Mouse (Mus musculus): ENCODE data around the gene Ctns.
A peak's percentile ranks its signal among the peaks of the same experiment; 100 is the strongest.

The Ctns gene

DNA sequence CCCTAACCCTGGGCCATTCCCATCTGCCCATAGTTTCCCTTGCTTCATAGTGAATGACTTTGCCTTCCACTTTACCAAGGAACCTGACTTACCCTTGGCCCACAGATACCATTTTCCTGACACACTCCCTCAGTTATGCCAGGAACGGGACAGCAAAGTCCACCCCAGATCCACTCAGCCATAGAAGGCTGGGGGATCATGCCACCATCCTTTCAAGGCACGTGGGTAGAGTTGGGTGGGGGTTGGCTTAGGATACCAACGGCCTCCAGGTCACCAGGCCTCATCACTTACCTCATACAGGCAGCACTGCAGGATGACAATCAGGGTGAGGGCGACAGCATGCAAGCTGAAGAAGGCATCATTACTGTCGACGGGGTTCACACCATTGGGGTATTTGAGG, 11.6 kb downstream of the Ctns start:
- DNase-seq, result no peak

DNA sequence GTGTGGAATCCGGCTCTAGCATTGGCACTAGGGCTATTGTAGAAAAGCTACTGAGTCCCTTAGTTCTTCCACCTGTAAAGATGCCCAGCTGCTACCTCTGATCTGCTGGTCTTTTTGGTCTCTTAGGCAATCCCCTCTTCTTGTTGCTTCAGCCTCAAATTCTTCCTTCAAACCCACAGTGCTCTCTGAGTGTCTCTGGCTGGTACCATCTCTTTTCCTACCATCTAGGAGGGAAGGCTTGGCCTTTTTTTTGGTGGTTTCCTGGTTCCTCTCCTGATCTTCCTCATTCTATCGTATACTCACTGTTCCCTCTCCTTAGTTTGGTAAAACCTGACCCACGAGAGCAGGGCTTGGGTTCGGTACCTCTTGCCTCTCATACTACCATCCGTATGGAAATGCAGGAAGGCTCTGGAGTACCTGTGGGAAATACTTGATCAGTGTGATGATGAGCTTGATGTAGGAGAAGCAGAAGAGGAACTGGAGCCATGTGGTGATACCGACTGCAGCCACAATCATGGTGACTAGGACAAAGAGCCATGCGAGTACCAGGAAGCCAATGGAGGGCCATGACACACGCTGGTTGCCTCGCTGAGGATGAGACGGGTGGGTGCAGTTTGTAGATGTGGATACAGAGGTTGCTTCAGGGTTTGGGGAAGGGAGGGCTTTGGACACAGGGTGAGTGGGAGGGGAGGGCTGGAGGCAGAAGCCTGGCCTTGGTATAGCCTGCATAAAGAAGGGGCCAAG, 12.8 kb downstream of the Ctns start:
- DNase-seq, result no peak

DNA sequence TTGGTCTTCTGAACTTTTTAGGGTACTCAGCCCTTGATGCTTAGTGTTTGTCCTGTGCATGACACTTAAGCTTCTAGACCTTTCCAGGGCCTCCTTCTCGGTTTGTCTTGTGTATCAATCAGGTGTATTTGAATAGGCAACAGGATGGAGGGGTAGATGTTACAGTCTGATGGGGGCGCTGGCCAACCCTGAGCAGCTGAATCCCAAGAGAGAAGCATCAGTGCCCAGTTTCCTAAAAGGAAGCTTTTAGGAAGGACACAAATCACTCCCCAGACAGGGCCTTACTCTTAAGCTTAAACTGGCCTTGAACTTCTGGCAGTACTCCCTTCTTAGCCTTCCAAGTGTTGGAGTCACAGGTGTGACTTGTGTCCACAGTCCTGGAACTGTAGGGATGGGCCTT, 20.9 kb downstream of the Ctns start:
- DNase-seq, result no peak

DNA sequence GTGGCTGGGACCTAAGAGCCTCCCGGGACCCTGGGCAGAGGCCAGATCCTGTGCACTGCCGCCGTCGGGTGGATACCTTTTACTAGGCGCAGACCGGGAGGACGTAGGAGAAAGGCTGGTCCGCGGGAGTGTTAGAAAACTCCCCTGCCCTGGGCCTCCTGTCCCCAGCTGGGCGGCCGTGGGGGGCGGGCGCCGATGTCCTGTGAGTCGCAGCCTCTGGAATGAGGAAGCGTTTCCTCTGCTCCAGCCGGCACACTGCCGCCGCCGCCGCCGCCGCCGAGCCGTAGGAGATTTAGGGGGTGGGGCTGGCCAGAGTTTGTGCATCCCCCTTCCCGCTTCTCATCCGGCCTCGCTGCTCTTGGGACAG, 21.4 kb downstream of the Ctns start:
- peak; percentile 63 for DNase-seq

GRCm38 (mm10) chr11:73176608-73177508, 22.0 kb downstream of the Ctns start, which contains the start of the genes Emc6 and Tax1bp3:
Gene Emc6 (minus strand): TSS chr11:73177037.
Gene Tax1bp3 (plus strand): TSS chr11:73177083.
- DNase-seq, result peak; percentile 98

GRCm38 (mm10) chr11:73176186-73176585, 22.7 kb downstream of the Ctns start:
- DNase-seq, result no peak

GRCm38 (mm10) chr11:73175612-73176011, 23.2 kb downstream of the Ctns start:
- no peak for DNase-seq

DNA sequence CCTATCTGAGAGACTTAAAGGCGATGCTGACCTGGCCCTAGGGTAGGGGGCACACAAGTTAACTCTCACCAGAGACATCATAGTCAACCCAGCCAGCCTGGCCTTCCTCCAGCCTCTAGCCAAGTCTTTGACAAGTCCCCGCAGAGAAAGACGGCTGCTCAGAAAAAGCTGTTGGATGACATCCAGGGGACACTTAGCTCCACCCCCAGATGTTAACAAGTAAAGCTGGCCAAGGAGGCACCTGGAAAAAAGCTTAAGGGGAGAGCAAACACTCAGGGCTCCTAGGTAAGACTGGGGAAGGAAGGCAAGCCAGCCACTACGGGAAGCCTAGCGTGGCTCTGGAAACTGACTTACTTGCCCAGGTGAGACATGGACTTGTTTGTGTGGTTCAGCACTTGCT, 26.7 kb downstream of the Ctns start:
- no peak for DNase-seq

- DNase-seq, result peak; percentile 69
These were observed 29.6 kb downstream of the Ctns start for GRCm38 (mm10) chr11:73169231-73169630.

DNA sequence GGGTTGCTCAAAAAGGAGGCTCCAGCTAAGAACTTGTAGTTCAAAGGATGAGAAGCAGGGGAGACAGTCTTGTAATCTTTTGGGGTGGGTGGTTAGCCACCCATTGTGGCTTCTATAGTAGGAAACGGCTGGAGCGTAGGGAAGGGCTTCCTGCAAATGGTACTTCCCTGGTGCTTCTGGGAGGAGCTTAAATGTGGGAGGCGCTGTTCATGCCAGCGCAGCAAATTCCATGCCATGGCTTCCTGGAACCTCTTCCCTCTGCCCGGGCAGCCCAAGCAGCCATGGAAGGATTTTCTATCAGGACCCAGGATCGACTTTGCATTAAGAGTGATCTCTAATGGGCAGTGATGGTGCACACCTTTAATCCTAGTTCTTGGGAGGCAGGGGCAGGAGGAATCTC, 30.3 kb downstream of the Ctns start:
- no peak for DNase-seq

- DNase-seq, result no peak
These were observed 30.8 kb downstream of the Ctns start for GRCm38 (mm10) chr11:73168071-73168470.

GRCm38 (mm10) chr11:73162284-73162683, 36.6 kb downstream of the Ctns start:
- DNase-seq, result no peak

DNA sequence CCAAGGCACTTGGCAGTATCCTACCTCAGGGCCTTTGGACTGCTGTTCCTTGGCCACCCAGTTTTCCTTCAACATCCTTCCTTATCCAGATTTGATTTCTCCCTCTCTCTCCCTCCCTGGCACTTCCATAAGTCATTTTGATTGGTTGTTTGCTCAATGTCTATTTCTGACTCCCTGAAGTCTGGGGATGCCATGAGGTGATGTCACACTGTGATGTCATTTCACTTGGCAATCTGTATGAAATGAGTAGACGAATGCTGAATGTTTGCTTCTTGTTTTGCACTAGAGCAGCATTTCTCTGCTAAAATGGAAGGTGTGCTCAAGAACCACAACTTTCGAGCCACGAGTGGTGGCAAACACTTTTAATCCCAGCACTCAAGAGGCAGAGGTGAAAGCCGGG, 37.2 kb downstream of the Ctns start:
- DNase-seq, result no peak

DNA sequence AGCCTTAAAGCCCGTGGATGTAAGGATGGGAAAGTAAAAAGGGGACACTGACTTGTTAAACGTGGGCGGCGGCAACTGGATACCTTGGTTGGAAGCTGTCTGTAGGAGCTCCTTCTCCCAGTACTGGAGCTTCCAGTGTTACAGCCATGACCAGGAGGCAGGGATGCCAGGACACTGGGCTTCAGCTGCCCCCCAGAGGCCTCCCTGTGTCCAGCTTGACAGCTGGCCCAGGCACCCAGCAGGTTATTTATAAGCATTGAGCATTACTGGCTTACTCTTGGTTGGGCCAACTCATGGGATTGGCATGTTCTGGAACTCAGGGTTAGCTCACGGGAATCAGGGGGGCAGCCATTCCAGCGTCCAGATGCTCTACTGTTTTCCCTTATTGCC, 38.0 kb downstream of the Ctns start:
- no peak for DNase-seq

DNA sequence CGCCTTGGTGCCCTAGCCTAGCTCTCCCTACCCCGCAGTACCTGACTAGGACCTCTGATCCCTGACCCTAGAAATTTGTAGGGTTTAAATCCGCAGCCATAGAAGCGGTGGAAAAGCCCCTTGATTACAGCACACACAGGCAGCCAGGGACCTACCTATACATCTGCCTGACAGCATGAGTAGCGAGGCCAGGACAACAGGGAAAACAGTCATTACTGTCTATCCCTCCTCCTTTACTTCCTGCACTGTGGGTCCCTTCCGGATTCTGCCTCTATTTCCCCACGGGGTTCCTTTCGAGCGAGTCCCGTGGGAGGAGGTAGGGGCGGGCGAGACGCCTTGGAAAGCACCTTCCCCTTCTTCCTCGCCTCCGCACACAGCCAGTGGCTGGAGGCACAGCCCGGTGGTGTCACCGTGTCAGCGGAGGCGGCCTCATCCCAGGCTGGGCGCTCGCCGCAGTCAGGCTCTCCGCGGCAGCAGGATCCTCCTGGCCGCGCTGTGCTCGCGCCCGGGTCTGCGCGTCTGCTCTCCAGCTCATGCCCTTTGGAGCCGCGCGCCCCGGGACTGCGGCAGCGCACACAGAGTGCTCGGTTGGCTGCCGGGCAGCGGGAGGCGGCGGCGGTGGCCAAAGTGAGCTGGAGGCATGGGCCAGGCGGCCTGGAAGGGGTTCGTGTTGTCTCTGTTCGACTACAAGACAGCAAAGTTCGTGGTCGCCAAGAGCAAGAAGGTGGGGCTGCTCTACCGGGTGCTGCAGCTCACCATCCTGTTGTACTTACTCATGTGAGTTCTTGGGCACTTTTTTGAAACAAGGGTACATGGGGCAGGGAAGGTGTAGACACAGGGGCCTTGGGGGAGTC, 38.7 kb downstream of the Ctns start, which contains the start of gene P2rx5:
P2rx5 (plus strand) TSS at position 465 of the 854 bp plus-strand sequence.
- DNase-seq, result no peak

DNA sequence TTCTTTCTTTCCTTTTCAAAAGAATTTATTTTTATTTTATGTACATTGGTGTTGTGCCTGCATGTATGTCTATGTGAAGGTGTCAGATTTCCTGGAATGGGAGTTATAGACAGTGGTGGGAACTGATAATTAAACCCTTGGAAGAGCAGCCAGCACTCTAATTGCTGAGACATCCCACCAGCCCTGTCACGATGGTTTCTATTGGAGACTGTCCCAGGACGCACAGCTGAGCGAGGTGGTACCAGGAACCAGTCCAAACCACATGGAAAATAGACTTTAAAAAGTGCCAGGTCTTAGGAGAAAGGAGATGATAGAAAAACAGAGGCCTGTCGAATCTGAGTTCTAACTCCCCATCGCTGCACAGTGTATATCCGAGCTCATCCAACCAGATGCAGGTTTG, 43.8 kb downstream of the Ctns start:
- no peak for DNase-seq

- no peak for DNase-seq
These were observed 50.6 kb downstream of the Ctns start for GRCm38 (mm10) chr11:73148209-73148608.

GRCm38 (mm10) chr11:73146975-73147365, 51.9 kb downstream of the Ctns start:
- no peak for DNase-seq

DNA sequence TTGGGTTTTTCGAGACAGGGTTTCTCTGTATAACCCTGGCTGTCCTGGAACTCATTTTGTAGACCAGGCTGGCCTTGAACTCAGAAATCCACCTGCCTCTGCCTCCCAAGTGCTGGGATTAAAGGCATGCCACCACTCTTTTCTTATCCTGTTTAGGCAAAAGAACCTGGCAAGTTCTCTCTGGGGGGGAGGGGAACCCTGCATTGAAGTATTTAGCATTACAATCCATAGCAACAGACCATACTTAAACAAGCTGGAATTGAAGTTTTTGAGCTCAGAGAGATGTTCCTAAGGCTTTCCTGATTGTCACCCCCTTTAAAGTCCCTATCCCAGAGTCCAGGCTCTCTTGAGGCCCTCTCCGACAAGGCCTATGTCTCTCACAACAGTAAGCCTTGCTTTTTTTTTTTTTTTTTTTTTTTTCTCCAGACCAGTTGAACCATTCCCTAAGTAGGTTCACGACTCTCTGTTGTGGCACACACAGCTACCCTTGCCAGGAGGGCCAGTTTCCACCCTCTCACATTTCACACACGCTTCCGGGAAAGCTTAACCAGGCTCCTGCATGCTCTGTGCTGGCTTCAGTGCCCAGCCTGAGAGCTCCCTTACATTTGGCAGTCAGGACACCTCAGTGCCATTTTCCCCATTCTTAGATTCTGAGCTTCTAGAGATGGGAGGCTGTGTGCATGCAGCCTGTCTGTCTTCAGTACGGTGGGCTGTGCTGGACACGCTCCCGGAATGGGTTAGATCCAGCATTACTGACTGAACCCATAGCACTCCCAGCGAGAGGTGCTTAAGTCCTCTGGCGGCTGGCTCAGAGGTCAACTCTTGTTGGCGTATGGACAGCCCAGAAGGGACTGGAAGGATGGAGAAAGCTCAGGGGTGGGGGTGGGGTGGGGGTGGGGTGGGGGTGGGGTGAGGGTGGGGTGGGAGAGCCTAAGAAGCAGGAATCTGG, 52.5 kb downstream of the Ctns start:
- DNase-seq, result no peak

DNA sequence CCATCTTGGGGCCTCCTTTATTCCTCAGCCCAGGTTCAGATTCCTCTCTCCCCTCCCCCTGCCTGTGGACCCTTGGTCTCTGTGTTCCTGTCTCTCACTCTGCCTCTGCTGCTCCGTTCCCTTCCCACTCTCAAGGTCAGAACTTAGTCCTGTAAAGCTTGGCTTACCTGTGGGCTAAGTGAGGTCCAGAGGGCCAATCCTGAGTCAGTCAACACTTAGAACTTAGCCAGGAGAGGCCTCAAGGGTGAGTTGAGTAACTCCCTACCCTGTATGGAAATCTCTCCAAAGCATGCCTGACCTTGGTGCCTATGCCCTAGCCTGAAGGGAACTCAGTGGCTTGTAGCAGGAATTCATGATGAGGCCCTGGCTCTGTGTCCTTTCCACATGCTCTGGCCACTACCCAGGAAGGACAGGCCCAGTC, 54.6 kb downstream of the Ctns start:
- no peak for DNase-seq

DNA sequence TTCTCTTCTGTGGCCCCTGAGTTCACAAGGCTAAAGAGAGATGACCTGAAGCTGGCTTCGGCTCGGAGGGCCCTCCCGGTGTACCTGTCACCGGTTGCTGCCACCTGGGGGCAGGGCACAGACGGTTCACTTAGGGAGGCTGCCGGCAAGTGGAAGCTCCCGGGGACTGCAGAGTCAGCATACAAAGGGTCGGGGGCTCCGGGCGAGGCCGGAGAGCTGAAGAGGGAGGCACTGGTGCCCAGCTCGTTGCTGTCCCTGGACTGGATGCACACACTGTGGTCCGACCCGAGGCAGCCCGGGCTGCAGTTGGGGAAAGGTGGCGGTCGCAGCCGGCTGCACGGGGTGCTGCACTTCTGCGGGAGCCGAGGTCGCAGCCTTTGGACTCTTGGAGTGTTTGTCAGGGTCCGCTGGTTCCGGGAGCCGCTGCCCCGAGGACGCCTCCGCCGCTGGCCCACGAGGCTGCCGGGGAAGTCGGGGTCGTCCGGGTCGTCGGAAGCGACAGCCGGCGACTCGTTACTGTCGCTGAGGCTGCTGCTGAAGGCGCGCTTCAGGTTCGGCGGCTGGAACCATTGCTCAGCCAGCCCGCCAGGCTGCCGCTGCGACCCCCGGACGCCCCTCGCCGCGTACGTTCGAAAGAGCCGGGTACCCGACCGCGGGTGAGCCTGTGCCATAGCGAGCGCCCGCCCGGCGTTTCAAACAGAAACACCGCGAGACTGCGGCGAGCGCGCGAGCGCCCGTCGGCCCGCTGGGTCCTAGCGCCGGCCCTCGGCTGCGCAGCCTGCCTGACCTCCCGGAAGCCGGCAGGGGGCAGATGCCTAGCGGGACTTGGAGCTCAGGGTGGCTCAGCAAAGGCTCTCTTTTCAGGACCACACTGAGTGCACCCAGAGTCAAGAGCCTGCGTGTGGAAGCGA, 61.0 kb downstream of the Ctns start, which contains the start of gene Haspin:
Haspin (minus strand) TSS at position 704 of the 911 bp plus-strand sequence.
- DNase-seq, result peak; percentile 95

Measured in thymus, postnatal 14 days (tissue).